In the genomic region with DNA sequence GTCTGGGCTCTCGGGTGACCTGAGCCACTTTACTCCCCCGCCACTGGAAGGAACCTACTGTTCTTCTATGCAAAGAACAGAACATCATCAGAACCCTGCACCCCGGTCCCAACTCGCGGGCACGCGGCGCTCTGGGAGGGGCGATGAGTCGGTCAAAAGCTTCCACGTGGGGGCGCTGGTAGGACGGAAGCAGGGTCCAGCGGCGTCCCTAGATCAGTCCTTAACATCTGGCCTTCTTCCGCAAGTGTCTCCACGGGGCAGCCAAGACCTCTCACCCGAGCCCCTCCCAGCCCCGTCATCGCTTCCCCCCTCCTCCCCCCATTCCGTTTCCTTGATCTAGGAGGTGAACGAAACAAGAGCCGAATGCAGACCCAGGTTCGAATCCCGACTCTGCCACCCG, we compare ENCODE assay signal across 8 mouse cellular contexts. TPM values are rescaled to one million over a fixed set of nuclear protein-coding genes. Genes with fewer than 3 reads are reported as not detected.
A peak's percentile ranks its signal among the peaks of the same experiment; 100 is the strongest.
DNase-seq lines count a peak whose midpoint lies in the region; ATAC-seq and TF ChIP-seq lines count a peak whose summit lies in the region.

No protein-coding gene starts in this region.

- peak; percentile 68 for TF ChIP-seq CTCF in heart, adult 2 months (IDR thresholded peaks at IDR 0.05)

- H3K27me3 ChIP-seq in embryonic facial prominence, embryonic 13.5 days = no peaks in the 10 kb centered on the region; the same call in 1 of the 2 replicates
- H3K27me3 ChIP-seq in heart, adult 2 months (ENCODE audit: control insufficient read depth, insufficient read depth, low read length) = no peaks in the 10 kb centered on the region
- no peaks in the 10 kb centered on the region for H3K27me3 ChIP-seq in liver, embryonic 11.5 days (replicated peaks; ENCODE audit: control insufficient read depth, insufficient read depth, low read length)

- peak overlapping the region; percentile 60 for H3K4me3 ChIP-seq in embryonic facial prominence, embryonic 13.5 days
- H3K4me3 ChIP-seq in heart, adult 2 months = peak overlapping the region; percentile 82
- peak overlapping the region; percentile 64 for H3K4me3 ChIP-seq in liver, embryonic 11.5 days (ENCODE audit: low read depth, low read length)

- H3K4me1 ChIP-seq in embryonic facial prominence, embryonic 13.5 days = peaks cover 14% of the 10 kb centered on the region
- no peaks in the 10 kb centered on the region; the same call in 1 of the 2 replicates for H3K4me1 ChIP-seq in heart, adult 2 months (ENCODE audit: control insufficient read depth, insufficient read depth, low read length)
- peaks cover 6% of the 10 kb centered on the region; the same call in 1 of the 2 replicates for H3K4me1 ChIP-seq in liver, embryonic 11.5 days (replicated peaks; ENCODE audit: control insufficient read depth, insufficient read depth, low read length)

- no peaks in the 10 kb centered on the region for H3K36me3 ChIP-seq in embryonic facial prominence, embryonic 13.5 days
- H3K36me3 ChIP-seq in heart, adult 2 months (ENCODE audit: control insufficient read depth, insufficient read depth, low read length) = no peaks in the 10 kb centered on the region
- H3K36me3 ChIP-seq in liver, embryonic 11.5 days (ENCODE audit: control insufficient read depth, insufficient read depth, low read length) = no peaks in the 10 kb centered on the region

- H3K79me2 ChIP-seq in heart, adult 2 months (replicated peaks; ENCODE audit: control insufficient read depth, insufficient read depth, low read length) = no peaks in the 10 kb centered on the region

- peak; percentile 77 for DNase-seq in 3T3-L1 (ENCODE audit: low read depth, low spot score)
- peak; percentile 85 for DNase-seq in adrenal gland, postnatal 25 days
- DNase-seq in heart, adult 2 months = peak; percentile 85 to 90
- peak; percentile 61 to 78 for DNase-seq in kidney, adult 8-10 months
- peak; percentile 80 for DNase-seq in liver, embryonic 11.5 days (ENCODE audit: low spot score)
- peak; percentile 82 to 84 for DNase-seq in spleen, postnatal 36 days (ENCODE audit: low spot score in 2 of 2)

- peak overlapping the region; percentile 86 for H3K27ac ChIP-seq in embryonic facial prominence, embryonic 13.5 days
- peak overlapping the region; percentile 91 for H3K27ac ChIP-seq in heart, adult 2 months
- H3K27ac ChIP-seq in liver, embryonic 11.5 days (ENCODE audit: low read depth, low read length) = peak overlapping the region; percentile 57

- peak overlapping the region; percentile 83 for H3K9ac ChIP-seq in embryonic facial prominence, embryonic 13.5 days
- H3K9ac ChIP-seq in heart, adult 2 months (ENCODE audit: low read depth, low read length) = peak overlapping the region; percentile 72
- peak overlapping the region; percentile 85 for H3K9ac ChIP-seq in liver, embryonic 11.5 days (ENCODE audit: low read depth, low read length)

- 0 out of 2 replicates have a peak, but pooled peaks have one; percentile 50 for ATAC-seq in embryonic facial prominence, embryonic 13.5 days (ENCODE audit: insufficient number of reproducible peaks, insufficient read depth, low FRiP score, low TSS enrichment, low read depth)
- ATAC-seq in liver, embryonic 11.5 days (replicated peaks; ENCODE audit: low FRiP score) = peak; percentile 73
- peak; percentile 67 for ATAC-seq in monocyte, adult 5-6 weeks (replicated peaks; ENCODE audit: insufficient number of reproducible peaks, low FRiP score, low TSS enrichment, poor library complexity, severe bottlenecking)

- peak overlapping the region; percentile 90 for H3K4me2 ChIP-seq in embryonic facial prominence, embryonic 13.5 days
- H3K4me2 ChIP-seq in liver, embryonic 11.5 days = peak overlapping the region; percentile 98

- WGBS in embryonic facial prominence, embryonic 13.5 days = under 1% methylated on average over 26 of the region's 26 CpGs
- WGBS in heart, adult 2 months = 2% methylated on average over 25 of the region's 26 CpGs
- WGBS in liver, embryonic 11.5 days = 1% methylated on average over 26 of the region's 26 CpGs

- H3K9me3 ChIP-seq in embryonic facial prominence, embryonic 13.5 days = no peaks in the 10 kb centered on the region
- H3K9me3 ChIP-seq in liver, embryonic 11.5 days (ENCODE audit: control insufficient read depth, low read length) = no peaks in the 10 kb centered on the region

- intact Hi-C loops in heart, adult 2 months (cut with DNase I) = loop anchor here (1.0 to 5.0 kb wide), 3 partner anchors 126 to 263 kb away; a partner anchor contains a TSS

- TF ChIP-seq POLR2A in heart, adult 2 months (IDR thresholded peaks at IDR 0.05; ENCODE audit: insufficient read depth, low read depth, low read length) = no peak

- no peak for TF ChIP-seq EP300 in heart, adult 2 months (IDR thresholded peaks at IDR 0.05; ENCODE audit: insufficient read depth, low read depth, low read length)

RNA-seq across cellular contexts. Expression of a gene that starts 2.8 kb away (rescaled TPM):
- not detected in 2 replicates for total RNA-seq in adrenal gland, postnatal 25 days (2021)
- polyA plus RNA-seq in embryonic facial prominence, embryonic 13.5 days (2015; fragmentation: Nextera tagmentation; extraction: Ambion mirVana) = not detected in 2 replicates
- not detected for total RNA-seq in heart, adult 2 months (2021)
- 0.12 TPM in 1 of 2 replicates, not detected in the other for polyA plus RNA-seq in heart, adult 2 months (2012; rRNA removed)
- not detected in 2 replicates for polyA plus RNA-seq in liver, embryonic 11.5 days (2014; fragmentation: Nextera tagmentation; extraction: Ambion mirVana)
- 0.87 TPM in 1 of 3 replicates, not detected in the others for total RNA-seq in monocyte, adult 5-6 weeks (2017)

RNA-seq across cellular contexts. Expression of a gene that starts 51.6 kb away (rescaled TPM):
- total RNA-seq in adrenal gland, postnatal 25 days (2021) = 51.7 and 58.0 TPM in 2 replicates
- 67.0 and 67.2 TPM in 2 replicates for polyA plus RNA-seq in embryonic facial prominence, embryonic 13.5 days (2015; fragmentation: Nextera tagmentation; extraction: Ambion mirVana)
- total RNA-seq in heart, adult 2 months (2021) = 10 to 100 TPM; 25.9 to 28.6 TPM
- polyA plus RNA-seq in heart, adult 2 months (2012; rRNA removed) = 19.8 and 31.4 TPM in 2 replicates
- polyA plus RNA-seq in liver, embryonic 11.5 days (2014; fragmentation: Nextera tagmentation; extraction: Ambion mirVana) = 65.4 and 72.5 TPM in 2 replicates
- 72.7 to 88.8 TPM (median 87.7 TPM) in 3 replicates for total RNA-seq in monocyte, adult 5-6 weeks (2017)

Comparison
In these comparisons a context has a peak if more than half of its experiments do, and no peak if none do; other contexts are left out.
1. Peak in every context shown above with its lines: DNase-seq, ATAC-seq, H3K4me3 ChIP-seq and H3K27ac ChIP-seq.